Mouse (Mus musculus) kidney, adult 18-20 months (tissue): ENCODE results near the gene Ifnar2.
A peak's percentile ranks its signal among the peaks of the same experiment; 100 is the strongest.

Experiments
- DNase-seq: peaks from one replicate; pipeline ENCODE4 v3.0.0; 2021

Gene Ifnar2

DNA sequence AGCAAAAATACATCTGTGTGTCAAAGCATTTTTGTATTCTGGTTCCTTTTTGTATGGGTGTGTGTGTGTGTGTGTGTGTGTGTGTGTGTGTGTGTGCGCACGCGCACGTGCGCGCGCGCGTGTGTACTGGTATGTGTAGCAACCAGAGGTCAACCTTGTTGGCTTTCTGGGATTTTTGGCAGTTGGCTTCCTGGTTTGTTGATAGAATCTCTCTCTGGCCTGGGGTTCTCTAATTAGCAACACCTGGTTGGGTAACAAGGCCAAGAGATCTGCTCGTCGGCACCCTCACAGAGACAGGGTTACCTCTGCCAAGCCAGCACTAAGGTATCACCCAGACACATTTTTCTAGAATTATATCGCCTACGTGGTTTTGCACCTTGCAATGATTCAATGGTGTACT lies 13.1 kb upstream of the Ifnar2 start:
- no peak for DNase-seq

DNA sequence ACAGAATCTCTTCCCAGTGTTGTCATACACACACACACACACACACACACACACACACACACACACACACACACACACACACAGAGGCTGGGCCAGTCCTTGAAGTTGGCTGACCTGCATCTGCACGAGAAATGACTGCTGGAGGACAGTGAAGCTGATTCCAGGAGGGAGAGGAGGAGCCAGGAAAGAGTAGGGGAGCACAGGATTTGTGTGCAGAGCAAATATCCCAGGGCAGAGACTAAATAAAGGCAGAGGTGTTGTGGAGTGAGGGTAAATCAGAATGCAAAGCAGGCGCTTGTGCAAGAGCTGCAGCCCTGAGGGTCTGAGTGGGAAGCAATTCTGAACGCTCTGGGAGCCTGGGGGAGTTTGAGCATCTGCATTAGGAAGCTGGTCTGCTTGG lies 12.4 kb upstream of the Ifnar2 start:
- DNase-seq, result no peak

DNA sequence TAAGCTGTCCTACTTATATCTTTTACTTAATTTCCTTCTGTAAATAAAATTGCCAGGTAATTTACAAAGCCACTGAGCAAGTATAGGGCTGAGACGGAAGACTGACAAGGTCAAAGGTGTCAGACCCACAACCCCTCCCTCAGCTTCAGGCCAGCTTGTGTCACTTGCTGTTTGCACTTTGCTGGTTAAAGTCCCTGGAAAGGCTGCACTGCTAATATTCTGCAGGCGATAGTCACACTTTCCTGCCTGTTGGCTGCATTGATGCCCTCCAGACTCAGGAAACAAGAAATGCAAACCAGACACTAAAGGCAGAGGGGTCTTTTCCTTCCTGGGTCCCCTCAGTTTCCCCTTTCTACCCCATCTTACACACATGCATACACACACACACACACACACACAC lies 10.6 kb upstream of the Ifnar2 start:
- DNase-seq, result no peak

DNA sequence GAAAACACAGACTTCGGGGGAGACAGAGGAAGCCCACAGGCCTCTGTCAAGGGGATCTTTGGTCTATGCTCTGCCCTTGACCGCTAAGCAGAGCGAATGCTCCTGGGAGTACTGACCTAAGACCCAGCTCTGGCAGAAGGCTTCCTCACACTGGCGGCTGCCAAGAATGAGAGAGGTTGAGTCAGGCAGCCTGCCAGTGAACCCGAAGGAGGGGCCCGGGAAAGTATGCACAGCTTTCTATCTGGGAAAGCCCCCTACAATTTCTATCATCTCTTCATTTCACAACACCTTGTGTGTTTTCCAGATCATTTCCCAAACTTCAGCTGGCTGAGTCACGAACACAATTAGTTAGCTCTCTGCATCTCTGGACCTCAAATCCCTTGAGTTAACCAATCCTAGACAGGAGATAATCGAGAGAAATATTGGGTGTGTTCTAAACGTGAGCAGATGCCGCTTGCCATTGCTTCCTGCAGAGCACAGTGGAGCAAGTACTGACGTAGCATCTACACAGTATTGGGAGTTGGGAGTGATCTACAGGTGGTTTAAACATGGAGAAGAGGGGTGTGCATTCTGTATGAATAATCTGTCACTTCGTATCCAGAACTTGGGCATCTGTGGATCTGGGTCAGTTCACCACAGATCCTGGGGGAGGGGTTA lies 9.8 kb upstream of the Ifnar2 start:
- DNase-seq, result peak; percentile 74

DNA sequence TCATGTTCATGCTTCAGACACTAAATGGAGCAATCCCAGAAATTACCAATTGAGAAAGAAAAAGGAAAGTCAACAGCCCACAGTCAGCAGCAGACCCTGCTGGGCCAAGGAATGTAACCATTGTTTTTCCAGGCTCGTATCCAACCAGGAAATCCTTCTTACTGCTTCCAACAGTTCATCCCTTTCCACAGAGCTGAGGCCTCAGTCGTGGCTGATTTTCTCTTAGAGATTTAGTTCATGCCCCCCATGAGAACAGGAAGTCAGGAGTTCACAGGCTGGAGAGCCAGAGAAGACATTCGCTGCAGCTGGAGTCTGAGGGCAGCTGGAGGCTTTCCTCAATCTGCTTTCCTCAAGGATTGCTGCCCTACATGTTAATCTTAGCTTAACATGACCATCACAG lies 9.1 kb upstream of the Ifnar2 start:
- no peak for DNase-seq

DNA sequence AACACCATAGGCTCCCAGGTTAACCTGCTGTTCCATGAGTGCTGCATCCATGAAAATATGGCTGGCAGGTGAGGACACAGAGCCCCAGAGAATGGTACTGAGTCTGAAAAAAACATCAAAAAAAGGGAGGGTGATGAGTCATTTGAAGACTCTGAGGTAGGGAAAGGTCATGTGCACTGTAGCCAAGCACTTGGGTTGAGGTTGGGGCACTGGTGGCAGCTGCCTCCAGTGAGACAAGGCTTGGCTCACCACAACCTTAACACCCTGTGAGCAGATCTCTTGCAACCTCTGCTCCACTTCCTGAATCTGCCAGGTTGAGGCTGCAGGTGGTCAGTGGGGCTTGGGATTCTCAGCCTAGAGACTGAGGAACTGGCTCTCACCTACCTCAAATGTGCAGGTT lies 6.0 kb upstream of the Ifnar2 start:
- no peak for DNase-seq

DNA sequence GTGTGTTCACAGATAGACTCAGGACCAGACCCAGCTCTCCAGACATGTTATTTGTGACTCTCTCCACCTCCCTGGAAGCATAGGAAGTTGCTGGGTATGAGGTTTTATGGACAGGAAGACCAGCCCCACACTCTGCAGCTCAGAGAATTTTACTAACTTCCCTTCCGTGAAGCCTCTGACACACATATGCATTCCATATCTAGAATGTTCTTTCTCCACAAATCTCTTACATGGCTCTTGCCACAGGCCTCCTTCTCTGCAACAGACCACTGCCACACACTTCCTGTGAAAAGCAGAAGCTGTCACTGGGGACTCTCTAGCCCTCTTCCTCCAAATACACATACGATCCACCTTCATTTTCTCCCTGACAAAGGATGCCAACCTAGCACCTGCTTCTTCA lies 5.5 kb upstream of the Ifnar2 start:
- no peak for DNase-seq

DNA sequence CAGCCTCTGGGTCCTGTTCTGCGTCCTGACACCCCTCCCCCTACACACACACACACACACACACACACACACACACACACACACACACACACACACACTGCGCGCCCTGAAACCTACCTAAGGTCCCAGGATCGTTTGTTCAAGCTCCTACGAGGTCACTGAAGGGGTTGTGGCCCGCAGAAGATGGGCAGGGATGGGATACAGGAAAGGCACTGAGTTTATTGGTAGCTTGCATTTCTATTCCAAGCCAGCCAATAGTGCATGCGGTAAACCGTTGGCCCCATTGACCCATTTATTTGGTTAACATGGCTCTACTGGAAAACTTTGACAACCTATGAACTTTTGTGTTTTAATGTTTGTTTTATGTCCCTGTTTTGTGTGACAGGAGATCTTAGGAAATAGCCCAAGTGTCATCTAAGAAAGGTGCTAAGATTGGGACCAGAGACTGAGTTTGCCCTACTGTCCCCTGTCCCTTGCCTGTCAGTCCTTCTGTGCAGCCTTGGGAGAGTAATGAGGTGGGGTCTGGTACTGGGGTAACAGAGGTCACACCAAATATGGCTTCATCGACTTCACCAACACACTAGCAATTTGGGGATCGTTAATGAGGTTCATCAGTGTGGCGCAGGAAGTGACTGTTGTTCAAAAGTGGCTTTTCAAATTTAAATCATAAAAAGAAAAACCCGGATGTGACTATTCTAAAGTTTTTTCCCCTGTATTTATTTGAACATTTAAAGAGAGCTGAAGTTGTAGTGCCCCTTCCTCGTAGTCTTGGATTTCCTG lies 1.1 kb downstream of the Ifnar2 start:
- DNase-seq, result no peak

DNA sequence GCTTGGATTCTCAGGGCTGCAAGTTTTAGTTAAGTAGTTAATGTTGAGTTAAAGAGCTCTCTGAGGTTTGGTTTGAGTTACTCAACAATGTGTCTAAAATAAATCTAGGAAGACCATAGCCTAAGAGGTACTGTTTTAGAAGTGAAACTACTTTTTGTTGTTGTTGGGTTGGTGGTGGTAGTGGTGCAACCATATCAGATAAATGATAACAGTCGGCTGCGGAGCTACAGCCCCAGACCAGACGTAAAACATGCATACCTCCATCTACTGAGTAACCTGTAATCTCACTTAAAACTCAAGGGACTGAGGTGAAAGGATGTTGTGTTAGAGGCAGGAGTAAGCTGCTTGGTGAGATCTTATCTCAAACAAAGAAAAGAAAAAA lies 1.7 kb downstream of the Ifnar2 start:
- DNase-seq, result no peak

DNA sequence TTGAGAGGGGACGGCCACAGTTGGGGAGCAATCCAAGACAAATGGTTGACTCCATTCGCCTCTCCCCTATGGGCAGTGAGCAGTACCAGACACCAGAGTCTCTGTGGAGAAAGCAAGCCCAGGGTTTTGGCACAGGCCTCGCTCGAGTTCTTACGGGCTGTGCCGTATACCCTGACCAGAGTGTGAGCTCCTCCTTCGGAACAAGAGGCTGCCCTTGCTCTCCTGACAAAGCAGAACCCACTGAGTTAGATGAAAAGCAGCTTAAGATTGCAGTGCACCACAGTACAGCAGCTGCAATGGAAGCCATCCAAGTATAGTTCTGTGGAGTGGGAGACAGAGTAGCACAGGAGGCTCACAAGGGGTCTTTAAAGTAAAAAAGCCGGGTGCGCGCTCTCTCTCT lies 4.1 kb downstream of the Ifnar2 start:
- no peak for DNase-seq

DNA sequence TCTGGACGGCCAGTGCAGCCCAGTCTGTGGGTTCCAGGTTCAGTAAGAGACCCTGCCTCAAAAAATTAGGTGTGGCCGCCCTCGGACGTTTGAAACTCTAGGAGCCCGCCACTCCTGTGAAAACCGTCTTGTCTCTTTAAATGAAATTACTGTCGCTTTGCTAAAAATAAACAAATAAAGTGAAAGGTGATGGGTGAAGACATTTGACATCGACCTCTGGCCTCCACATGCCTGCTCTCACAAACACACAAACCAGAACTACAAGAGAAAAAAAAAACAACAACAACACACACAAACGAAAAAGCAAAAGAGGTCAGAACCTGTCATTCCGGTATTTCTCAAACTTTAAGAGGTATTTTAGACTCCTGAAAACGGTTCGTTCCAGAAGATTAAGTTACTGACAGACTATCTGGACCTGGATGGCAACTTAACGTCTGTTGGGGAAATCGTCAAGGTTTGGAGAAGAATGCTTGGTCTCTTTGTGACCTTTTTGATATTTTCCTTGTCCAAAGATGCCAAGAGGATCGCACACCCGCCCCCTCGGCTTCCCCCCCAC lies 5.9 kb downstream of the Ifnar2 start:
- DNase-seq, result no peak

DNA sequence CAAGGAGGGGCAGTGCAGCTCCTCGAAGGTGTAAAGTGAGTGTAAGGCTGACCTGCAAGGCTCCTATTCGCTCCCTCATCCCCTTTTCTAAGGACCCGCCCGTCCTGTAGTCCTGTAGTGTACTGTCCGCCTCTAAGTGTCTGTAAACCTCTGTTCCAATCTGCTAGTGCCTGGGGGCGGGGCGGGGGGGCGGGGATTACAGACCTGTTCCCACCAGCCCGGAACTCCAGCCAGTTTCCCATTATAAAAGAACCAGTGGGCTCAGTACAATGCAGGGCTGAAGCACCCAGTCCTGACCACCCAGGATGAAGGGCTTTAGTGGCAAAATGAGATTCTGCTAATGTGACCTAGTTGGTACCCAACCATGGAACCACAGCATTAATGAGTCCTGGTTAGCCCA lies 6.4 kb downstream of the Ifnar2 start:
- no peak for DNase-seq

DNA sequence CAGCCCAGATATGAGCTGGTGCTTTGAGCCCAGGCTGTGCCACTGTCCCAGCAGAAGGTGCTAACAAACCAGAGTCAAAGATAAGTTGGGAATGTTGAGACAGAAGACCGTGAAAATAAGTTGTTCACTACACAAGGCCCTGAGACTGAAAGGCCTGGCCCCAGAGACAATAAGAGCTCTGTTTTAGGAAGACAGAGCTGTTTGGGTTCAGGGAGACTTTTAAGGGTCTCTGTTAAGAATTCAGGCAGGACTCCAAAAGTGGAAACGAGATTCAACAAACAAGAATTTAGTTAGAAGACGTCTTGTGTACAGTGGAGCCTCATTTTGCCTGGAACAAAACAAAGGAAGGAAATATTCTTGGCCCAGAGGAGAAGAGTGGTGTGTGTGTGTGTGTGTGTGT lies 6.8 kb downstream of the Ifnar2 start:
- DNase-seq, result no peak

DNA sequence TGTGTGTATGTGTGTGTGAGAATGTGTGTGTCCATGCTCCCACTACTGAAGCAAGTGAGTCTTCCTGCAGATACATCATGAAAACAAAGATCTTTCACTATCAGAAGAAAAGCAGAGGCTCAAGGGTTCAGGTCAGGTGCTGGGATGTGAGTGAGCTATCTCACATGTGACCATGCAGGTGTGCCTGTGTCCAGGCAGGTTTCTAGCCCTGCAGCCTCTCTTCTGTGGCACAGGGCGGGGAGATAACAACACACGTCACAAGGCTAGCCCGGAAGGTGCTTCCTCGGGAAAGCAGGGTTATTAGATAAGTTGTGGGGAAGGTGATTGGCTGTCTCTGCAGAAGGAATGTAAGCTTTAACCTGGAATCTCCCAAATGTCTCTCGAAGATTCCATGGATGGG lies 7.6 kb downstream of the Ifnar2 start:
- no peak for DNase-seq

DNA sequence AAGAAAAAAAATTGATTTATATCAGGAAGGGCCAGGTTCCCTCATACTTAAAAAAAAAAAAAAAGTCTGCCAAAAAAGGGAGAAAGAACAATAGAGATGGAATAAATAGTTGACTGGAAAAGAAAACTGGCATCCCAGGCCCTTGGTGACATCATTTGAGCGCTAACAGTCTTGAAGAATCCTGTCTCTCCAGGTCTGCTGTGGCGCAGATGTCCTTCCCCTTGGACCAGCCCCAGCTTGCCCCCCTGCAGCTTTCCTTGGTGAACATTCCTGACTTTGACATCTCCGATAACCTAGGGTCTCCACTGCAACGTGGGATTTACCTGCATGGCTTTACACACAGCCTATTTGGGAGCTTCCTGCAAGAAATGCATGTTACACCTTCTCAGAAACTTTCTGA lies 9.0 kb downstream of the Ifnar2 start:
- DNase-seq, result no peak

DNA sequence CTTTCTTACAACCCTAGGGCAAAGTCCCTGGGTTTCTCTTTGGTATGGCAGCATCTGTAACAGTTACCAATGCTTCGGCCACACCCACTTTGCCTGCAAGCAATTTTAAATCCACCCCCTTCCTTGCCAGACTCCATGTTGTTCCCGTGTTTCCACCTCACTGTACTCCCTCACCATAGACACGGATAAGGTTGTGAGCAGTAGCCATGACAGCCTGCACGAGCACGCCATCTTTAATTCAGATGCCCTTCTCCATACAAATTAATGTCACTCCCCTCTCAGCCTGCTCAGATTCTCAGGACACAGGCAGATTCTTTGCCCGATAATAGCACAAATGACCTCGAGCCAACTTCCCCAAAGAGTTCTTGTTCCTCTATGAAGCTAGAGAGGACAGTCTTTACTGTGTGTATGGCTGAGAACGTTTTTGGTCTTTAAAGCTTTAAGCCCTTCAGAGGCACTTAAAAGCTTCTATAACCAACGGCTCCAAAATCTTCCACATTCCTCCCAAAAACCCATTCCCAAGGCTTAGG lies 9.7 kb downstream of the Ifnar2 start:
- DNase-seq, result no peak

DNA sequence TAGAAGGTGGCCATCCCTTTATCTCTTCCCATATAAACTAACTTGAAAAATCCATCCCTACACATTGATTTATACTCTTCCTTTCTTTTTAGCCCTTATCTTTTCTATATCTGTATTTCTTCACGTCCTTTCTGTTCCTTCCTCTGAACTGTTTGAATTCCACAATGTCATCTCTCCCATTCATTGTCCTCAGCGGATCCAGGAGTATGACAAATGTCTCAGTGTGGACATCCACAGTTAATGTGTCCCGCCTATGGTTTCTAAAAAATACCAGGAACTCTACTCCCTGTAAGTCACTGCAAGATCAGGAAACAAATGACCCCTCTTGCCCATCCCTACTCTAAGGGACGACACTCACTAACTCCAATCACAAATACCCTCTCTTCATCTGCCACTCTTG lies 11.6 kb downstream of the Ifnar2 start:
- DNase-seq, result no peak

DNA sequence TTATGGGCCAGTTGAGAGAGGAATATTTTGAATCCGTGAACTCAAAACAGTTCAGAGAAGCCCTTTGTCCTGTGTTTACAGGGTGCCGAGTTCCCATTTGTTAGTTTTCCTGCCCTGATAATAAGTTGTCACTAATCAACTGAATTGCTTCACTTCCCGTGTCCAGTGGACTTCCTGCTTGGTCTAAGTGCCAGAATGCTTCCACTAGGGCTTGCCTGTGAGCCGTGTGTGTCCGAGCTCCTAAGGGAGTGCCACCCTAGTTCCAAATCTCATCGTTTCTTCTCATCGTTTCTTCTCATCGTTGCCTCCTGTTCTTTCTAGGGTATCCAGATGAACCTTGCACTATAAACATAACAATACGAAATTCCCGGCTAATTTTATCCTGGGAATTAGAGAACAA lies 13.0 kb downstream of the Ifnar2 start:
- DNase-seq, result peak; percentile 45

DNA sequence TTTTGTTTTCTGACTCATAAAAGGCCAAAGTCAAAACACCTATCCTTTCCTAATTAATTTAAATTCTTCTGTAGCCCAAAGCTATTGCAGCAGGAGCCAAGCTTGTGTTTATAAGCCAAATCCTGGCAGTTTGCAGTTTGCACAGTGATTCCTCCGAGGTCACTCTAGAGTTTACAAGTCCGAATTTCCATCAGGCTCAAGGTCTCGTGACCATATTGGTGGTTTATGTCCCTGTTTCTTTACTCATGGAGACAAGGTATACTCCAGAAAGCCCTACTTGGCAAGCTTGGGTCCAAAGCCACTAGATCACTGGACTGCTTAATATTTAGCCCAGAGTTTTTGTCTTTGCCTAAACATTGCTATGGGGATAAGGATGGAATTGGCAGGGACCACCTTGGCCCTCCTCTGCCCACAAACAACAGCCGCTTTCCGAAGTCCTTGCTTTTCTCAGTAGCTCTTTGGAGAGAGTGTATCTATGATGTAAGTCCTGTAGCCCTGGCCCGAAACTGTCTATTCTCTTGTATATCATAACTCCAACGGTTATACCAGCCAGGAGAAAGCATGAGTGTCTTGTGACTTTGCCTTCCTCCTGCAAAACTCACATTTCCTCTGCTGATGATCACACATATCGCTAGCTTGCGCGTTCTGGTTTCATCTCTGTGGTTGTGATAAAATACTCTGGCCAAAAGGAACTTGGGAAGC lies 14.0 kb downstream of the Ifnar2 start:
- no peak for DNase-seq

DNA sequence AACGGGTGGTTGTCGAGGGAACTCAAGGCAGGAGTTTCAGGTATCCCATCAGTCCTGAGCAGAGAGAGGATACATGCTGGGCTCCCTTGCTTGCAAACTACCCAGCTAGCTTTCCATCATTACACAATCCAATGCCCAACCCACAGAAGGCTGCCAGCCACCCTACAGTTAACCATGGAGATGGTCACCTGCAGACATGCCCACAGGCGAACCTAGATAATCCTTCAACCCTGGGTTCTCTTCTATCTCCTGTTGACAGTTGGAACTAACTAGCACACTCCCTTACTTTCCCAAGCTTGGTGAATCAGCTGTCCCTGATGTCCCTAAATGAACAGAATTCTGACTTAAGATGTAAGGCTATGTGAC lies 14.5 kb downstream of the Ifnar2 start:
- DNase-seq, result no peak

DNA sequence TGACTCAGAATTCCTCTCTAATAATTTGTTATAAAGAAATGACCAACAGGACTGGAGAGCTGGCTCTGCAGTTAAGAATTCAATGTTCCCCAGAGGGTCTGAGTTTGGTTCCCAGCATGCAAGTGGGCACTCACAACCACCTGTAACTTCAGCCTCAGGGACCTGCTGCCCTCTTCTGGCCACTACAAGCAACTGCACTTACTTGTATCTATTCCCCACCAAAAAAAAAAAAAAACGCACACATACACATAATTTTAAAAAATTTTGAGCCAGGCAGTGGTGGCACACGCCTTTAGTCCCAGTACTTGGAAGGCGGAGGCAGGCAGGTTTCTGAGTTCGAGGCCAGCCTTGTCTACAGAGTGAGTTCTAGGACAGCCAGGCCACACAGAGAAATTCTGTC lies 17.5 kb downstream of the Ifnar2 start:
- no peak for DNase-seq

DNA sequence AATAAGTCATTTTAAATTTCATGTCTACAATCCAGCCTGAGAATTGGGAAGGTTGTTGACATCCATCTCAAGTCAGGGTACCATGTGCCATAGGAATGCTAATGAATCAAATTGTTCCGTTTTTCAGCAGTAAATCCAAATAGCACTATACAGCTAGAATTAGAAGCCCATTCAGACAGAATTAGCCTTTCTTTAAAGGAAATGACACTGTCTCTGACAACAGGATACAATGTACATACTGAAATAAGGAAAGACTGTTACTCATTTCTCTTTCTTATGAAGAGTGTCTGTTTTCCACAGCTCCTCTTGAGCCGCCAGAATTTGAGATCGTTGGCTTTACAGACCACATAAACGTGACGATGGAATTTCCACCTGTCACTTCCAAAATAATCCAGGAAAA lies 18.8 kb downstream of the Ifnar2 start, which contains the start of gene Gm21970:
Gene Gm21970 (plus strand): TSS at position 301 of the 400 bp plus-strand sequence.
- DNase-seq, result no peak

DNA sequence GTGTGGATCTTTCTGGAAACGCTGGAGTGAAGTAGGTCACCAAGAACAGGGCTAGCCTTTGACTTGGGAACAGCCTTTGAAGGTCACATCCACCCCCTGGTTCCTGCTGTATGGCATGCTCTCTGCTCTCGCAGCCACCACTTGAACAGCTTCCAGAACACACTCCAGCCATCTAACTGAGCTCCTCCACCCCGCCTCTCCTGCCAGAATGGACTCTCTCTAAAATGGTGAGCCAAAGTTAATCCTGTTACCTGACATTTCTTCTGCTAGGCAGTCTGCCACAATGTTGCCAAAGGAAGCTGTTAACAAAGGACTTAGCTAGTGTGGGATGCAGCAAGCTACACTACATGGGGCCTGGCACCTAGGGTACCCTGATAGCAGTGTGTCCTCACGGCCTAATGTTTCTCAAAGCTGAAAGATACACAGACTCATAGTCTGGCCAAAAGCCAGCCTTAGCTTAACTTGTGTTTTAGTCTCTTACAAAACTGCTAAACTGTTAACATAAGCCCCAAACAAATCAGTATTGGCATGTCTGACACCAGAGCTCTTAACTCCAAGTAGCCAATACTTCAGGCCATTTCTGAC lies 22.3 kb downstream of the Ifnar2 start:
- DNase-seq, result no peak
